Mouse (Mus musculus) urinary bladder, postnatal 4 days (tissue): ENCODE data around the gene Immp2l.

Experiments
- DNase-seq, 2 experiments: peaks; one replicate each; pipeline ENCODE4 v3.0.0; 2021 to 2022; ENCODE audit warnings: low spot score in 2 of 2

Gene Immp2l

DNA sequence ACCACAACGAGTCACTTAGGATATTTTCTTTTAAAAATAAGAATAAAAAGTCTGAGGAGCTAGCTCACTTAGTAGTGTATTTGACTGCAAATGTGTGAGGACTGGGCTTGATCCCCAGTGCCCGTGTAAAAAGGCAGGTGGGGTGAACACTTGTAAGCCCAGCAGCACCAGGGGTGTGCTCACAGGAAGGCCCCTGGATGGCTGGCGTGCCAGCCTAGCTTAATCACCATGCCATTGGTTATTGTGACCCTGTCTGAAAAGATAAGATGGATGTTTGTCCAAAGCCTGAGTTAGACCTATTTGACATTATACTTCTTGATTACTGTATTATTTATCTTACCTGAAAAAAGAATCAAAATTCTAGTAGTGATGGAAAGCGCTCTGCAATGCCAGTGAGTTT, 161.2 kb downstream of the Immp2l start:
- DNase-seq, result no peak

DNA sequence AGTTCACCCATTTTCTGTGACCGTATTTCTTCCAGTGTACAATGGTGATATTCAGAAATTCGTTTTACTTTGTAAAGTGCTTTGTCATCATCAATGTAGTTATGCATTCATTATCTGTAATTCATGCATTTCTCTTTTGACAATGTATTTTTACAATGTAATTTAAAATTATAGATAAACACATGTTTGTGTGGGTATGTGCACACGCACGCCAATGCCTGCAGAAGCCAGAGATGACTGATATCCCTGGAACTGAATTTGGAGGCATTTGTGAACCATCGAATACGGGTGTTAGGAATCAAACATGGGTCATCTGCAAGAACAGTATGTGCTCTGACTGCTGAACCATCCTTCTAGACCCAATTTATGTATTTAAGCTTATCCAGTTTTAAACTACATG, 161.6 kb downstream of the Immp2l start:
- DNase-seq, result no peak

DNA sequence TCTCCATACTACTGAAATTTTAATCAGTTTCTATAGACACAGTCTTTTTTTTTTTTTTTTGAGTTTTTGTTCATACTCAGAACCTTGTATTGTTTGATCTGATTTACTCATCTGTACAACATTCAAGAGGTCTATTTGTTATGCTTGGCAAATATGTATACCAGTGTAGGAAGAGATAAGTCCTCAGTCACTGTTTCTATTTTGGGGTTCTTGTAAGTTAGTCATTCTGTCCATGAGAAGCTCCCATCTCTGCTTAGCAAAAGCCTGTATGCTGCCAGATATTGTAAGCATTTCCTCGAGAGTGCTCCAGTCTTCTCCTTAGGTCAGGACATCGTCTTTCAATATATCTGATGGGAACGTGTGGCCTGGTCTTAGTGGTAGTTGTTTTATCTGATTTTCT, 168.9 kb downstream of the Immp2l start:
- DNase-seq, result no peak

DNA sequence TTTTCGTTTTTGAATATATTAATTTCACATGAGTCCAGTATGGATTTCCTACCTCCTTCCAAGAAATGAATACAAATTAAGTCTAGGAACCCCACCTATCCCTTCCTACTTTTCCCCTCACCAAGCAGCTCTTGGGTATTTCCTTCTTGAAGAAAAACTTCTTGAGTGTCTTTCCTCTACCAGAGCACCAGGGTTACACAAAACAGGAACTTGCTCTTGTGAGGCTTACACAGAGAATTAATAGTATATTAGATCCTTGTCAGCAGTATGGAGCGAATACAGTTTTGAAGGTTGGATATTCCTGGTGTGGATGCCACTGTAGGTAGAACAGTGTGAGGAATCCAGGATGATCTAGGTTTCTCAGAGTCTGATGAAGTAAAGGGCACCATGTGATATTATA, 172.5 kb downstream of the Immp2l start:
- no peak for DNase-seq

DNA sequence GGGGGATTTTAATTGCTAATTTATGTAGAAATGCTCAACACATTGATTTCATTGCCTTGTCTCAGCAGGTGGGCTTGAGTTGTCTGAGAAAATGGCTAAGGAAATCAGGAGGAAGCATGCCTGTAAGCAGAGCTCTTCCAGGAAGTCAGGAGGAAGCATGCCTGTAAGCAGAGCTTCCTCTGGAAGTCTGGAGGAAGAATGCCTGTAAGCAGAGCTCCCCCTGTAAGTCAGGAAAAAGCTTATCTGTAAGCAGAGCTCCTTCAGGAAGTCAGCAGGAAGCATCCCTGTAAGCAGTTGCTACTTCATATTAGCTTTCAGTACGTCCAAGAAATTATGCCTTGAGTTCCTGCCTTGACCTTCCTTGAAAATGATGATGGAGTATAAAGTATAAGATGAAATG, 191.3 kb downstream of the Immp2l start:
- no peak for DNase-seq

GRCm38 (mm10) chr12:41221893-41222292, 198.0 kb downstream of the Immp2l start:
- no peak for DNase-seq

GRCm38 (mm10) chr12:41223686-41224085, 199.8 kb downstream of the Immp2l start:
- DNase-seq, result no peak

DNA sequence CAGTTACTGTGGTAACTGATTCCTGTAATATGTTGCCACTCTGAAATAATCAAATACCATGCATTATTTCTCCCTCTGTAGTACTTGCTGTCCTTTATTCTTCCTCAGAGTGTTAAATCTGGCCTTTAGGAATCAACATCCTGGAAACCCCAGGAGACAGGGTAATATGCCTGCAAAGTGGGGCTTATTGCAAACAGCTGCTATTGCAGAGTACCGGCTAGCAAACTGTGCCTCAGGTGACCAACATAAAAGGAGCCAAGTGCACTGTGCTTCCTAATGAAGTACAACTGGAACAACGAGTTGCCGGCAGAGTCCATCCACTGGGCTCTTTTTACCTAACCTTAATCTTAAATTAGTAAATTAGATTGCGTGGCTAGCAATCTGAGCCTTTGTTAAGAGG, 200.6 kb downstream of the Immp2l start:
- no peak for DNase-seq

- DNase-seq, result no peak
Measured at GRCm38 (mm10) chr12:41231966-41232365, 208.1 kb downstream of the Immp2l start.

GRCm38 (mm10) chr12:41237880-41238279, 214.0 kb downstream of the Immp2l start:
- no peak for DNase-seq

- DNase-seq, result no peak
Measured at GRCm38 (mm10) chr12:41241221-41241620, 217.3 kb downstream of the Immp2l start.

DNA sequence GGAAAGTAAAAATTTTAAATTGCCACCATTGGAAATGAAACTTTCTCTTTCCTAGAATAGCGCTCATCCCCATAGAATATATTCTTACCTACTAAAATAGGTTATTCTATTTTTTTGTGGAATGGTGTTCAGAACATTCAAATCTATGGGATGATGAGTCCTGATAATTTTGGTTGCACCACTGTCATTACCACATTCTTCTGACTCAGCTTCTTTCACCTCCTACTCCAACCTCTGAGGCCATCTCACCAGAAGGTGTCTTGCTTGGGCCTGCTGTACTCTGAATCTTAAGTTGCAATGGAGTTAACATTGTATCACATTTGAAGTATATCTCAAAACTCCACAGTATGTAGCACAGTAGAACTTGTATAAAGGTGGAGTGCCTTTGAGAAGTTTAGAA, 224.4 kb downstream of the Immp2l start:
- no peak for DNase-seq

DNA sequence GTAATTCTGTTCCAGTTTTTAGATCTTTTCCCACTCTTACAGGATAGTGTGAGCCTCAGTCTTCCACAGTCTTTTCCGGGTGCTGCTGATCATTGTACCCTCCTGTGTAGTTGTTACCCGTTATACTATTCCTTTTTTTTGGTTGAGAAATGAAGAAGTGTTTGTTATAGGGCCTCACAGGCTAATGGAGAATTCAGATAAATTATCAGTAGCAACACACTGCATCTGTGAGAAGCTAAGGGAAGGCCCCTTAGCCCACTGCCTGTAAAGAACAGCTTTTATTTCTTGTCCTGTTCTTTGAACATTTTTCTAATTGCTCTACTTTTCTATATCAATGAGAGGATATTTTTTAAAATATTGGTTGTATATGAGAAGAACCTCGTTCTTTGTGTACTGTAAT, 226.2 kb downstream of the Immp2l start:
- no peak for DNase-seq

DNA sequence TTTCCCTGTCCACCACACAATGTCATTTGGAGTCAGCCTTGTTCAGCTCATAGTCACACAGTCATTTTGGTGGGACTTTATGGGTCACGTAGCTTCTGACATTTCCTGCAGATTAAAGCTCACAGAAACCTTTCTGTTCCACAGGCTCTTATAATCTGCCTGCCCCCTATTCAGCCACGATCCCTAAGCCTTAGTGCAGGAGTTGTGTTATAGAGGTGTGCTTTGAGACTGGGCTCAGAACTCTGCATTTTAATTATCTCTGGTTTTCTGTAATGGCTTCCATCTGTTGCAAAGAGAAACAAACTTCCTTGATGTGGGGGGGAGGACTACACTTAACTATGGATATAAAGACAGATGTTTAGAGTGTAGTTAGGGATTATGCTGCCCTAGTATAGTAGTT, 234.0 kb downstream of the Immp2l start:
- no peak for DNase-seq

DNA sequence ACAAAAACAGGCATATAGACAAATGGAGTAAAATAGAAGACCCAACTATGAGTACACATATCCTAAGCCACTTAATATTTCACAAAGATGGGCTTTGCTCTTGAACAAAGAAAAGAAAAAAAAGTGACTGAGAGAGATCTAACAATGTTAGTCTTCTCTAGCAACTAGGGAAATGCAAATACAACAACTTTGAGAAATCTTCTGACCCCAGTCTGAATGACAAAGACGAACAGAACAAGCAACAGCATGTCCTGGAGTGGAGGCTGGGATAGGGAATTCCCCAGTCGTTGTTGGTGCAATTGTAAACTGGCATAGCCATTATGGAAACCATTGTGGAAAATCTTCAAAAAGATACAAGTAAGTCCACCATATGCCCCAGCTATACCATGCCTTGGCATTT, 235.7 kb downstream of the Immp2l start:
- no peak for DNase-seq

DNA sequence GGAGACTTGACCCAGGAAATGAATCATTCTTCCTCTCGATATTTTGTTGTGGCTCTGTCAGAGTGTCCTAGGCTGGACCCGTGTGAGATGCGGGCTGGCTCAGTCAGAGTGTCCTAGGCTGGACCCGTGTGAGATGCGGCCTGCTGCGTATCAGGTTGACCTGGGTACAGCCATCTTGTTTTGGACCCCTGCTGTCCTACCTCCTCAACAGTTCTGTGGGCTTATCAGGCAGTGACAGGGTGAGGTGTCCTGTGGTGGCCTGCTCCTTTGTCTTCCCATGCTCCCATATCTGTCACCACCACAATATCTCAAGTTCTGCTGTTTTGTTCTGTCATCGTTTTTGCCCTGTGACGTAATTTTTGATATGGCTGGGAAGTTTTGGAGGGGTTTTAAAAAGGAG, 250.2 kb downstream of the Immp2l start:
- no peak for DNase-seq

DNA sequence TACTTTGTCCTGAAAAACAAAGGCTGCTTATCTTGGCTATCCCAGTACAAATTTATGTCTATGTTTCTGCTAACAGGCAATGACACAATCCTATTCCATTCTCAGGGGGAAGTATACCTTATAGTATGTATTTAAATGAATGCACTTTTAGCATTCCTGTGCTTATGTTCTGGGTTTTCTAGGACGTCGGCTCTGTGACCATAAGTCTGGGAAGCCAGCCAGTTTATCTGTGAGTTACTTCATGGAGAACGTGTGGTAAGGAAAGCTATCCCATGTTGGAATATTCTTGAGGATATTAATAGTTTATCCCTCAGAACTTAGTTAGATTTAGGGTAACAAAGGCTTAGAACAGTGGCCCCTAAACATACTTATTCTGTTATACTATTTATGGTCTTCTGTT, 251.5 kb downstream of the Immp2l start:
- no peak for DNase-seq

- DNase-seq, result no peak
Measured at GRCm38 (mm10) chr12:41277896-41278295, 254.0 kb downstream of the Immp2l start.

- no peak for DNase-seq
Measured at GRCm38 (mm10) chr12:41289047-41289446, 265.2 kb downstream of the Immp2l start.

DNA sequence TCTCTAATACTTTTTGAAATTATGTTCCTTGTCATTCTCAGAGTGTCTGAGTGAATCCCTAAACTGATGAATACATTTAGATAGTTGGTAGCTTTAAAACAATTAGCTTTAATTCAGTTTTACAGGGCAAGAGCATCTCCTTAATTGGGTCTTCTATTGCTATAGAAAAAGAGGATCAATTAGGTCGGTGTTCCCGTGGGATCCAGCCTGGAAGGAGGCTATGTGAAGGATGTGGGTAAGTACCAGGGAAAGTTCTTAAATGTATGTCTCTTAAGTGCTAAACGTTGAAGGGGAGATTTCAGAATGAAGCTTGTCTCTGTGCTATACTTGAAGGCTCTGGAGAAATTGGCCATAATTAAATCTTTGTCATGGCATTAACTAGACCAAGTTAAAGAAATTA, 283.1 kb downstream of the Immp2l start:
- no peak for DNase-seq

DNA sequence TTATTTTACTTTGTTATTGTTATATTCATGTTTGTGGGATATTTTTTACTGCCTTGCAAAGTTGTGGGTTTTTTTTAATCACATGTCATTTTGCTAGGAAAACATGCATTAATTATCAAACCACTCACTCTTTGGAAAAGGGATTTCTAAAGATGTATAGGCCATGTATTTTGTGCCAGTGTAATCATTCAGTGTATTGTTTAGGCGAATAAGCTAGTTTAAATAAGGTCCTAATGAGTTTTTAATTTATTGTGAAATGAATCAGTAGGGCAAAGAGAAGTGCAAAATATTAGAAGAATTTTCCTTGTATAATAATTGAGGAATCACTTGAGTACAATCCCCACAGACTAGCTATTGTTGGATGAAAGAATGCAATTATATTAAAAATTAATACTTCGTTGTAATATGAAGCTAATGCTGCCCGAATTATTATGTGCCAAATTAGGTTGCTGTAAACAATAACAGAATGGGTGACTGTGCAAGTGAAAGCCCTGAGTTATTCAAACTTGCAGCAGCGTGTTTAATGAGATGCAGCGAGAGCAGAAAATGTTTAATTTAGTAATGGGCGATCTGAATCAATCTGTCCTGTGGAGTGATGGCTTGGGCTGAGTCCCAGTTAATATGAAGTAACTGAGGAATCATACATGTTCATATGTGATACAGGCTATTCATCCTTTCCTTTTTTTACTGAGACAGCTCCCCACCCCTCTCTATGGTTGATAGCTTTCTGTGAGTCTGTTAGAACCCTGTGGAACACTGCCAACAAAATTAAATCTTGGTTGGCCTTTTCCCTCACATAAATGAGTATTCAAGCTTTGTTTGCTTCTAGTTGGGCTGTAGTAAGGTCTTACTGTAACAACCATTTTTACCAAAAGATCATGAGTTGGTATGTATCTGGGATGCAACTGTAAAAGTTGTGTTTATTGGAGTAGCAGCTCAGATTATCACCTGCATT, 285.1 kb downstream of the Immp2l start:
- no peak for DNase-seq

- no peak for DNase-seq
Measured at GRCm38 (mm10) chr12:41313391-41313790, 289.5 kb downstream of the Immp2l start.

DNA sequence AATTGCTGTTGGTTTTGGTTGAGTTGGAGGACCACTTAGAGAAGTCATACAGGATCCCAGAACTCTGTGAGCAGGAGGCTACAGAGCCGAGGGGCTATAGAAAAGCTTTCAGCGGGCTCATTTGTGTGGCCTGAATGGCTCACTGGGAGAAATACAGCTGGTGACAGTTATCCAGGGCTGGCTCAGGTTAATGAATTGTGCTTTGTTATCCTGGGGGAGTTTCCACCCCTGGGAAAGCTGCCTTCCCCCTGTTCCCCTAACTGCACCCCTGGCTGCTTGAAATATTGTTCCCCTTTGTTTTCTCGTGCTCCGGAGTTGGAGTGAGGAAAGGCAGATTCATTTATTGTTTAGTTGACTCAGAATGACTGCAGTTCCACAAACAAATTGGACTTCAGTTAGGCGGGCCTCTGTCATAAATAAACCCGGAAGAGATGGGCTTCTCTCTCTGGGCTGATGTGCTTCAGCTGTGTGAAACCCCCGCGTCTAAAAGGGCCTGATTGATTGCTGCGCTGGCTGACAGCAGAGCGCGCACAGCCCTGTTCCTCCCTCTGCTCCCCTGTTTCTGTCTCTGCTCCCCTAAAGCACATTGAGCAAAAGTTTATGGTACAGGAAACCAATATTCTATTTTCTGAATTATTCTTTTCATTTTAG, 291.0 kb downstream of the Immp2l start:
- no peak for DNase-seq
